Mouse (Mus musculus) fat pad, adult 2 months (tissue): ENCODE measurements around the gene Med16.
A peak's percentile ranks its signal among the peaks of the same experiment; 100 is the strongest.
"Not testable (repeated sequence)": the region's sequence is repeated elsewhere in the genome, so short reads cannot be mapped to it uniquely, and the experiment has no call there.

ENCODE experiments used
- DNase-seq: peaks from one replicate; pipeline ENCODE4 v3.0.0-alpha.2; 2011; ENCODE audit warnings: low read depth, low spot score; ENCODE audit errors: extremely low read depth

Med16 gene

DNA sequence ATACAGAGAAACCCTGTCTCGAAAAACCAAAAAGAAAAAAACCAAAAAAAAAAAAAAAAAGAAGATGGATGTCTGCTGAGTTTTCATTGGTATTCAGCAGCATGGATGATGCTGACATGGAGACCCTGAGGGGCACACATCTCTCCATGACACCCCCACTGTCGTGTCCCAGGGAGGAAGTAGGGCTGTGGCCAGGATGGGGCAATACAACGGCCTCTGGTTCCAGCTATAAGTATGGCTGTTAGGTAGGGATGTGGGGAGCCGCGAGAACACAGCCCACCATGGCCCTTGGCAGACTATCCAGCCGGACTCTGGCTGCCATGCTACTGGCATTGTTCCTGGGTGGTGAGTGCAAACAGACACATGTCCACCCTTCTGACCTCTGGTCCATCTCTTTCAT lies 22.7 kb downstream of the Med16 start, which contains the start of gene Elane:
Gene Elane (plus strand): TSS at position 194 of the 400 bp plus-strand sequence.
- DNase-seq: no peak

DNA sequence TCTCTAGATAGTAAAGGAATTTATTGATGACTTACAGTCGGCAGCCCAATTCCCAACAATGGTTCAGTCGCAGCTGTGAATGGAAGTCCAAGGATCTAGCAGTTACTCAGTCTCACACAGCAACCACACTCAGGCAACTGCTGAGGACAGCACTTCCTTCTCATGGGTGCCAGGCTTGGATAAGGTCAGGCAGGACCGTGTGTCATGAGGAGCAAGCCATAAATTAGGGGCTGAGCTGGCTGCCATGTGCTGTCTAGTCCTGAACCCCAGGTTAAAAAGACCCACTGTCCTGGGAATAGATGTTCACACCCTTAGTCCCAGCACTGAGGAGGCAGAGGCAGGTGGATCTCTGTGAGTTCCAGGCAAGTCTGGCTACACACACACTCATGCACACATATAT lies 23.8 kb downstream of the Med16 start:
- not testable (repeated sequence) for DNase-seq

DNA sequence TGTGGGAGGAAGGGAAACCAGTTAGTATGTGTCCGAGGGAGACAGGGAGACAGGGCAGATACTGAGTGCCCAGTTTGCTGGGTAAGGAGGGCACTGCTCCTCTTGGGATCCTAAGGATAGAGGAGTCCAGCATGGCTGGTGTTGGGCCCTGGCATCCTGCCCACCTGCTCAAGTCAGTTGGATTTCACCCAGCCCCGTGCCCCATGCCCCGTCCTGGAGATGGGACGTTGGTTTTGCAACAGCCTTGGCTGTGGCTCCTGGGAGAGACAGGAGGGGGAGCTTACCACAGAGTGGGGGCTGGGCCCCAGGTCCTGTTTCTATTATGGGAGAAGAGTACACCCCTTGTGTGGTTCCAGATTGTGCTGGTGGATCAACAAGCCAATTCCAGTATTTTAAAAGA lies 24.3 kb downstream of the Med16 start:
- DNase-seq: peak; percentile 7

DNA sequence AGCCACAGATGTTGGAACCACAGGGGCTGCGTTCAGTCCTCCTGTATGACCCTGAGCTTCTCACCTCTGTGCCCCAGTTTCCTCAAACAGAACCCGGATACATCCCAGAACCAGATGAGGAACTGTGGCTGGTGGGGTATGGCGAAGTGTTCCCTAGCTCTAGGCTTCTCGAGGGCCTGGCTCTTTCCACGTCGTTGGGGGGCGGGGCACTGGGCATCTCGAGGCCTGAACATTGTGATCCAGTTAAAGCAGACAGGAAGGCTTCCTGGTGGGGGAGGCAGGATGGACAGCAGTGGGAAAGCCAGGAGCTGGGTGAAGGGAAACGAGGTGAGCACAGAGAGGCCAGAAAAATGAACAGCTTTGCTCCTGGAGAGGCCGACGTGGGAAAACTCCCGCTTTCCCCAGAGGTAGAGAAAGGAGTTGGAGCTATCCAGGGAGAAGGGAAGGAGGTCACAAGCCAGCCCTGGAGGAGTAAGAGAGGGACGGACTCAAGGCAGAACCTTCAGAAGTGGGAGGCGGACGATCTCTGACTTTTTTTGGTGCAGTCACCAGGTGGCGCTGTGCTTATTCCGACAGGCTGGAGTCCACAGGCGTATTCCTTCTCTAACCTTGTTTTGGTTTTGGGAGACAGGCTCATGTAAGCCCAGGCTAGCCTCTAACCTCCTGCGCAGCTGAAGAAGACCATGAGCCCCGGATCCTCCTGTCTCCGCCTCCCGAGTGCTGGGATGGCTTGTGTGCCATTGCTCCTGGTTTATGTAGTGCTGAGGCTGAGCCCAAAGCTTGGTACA lies 25.2 kb downstream of the Med16 start:
- no peak for DNase-seq

DNA sequence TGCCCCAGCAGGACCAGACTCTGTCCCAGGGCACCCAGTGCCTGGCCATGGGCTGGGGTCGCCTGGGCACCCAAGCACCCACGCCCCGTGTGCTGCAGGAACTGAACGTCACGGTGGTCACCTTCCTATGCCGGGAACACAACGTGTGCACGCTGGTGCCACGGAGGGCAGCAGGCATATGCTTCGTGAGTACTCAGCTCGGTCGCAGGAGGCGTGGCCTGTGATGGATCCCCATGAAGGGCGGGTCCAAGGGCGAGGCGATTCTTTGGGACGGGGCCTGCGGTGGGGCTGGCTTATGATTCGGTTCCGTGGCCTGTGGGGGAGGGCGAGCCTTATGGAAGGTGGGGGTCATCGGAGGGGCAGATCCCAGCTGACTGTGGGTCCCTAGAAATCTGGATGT lies 26.7 kb downstream of the Med16 start:
- DNase-seq: no peak

DNA sequence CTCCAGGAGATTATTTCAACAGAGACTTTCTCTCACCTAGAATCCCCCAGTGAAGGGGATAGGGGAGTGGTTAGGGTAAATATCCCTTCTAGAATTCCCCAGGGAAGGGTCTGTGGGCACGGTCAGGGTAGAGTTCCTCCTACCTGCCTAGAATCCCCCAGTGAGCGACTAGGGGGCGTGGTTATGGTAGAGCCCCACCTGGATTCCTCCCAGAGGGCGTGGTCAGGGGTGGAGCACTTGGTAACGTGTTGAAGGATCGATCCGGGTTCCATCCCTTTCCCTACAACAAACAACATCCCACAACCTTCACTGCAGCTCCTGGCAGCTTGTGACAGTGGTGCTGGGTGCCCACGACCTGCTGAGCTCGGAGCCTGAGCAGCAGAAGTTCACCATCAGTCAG lies 28.0 kb downstream of the Med16 start:
- no peak for DNase-seq

DNA sequence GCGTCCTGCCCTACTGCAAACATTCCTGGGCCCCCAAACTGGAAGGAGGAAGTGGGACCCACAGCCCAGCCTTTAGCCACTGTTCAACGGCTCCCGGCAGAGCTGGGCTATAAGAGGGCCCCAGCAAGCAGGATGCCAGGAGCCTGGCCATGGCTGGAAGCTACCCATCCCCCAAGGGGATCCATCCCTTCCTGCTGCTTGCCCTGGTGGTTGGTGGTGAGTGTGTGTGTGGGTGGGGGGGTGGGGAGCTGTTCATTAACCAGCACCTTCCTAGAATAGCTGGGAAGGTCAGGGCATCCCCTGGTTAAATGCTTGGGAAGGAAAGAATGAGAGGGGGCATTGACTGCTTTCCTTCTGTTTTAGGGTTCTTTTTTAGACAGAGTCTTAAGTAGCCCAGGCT lies 29.2 kb downstream of the Med16 start:
- no peak for DNase-seq

DNA sequence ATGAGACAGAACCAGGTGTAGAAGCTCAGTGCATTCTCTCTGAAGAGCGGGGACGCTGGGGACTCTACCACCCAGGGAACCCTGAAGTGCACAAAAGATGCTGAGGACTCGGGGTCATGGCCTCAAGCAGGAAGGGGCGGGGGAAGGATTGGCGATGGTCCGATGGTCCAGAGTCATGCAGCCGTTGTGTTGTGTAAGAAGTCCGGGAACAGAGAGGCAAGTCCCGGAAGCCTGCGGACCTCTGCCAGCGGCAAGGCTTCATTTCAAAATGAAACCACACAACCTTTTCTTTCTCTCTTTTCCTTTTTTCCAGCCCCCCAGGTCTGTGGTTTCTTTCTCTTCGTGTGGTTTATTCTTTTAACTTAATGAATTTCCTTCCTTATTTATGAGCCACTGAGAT lies 31.0 kb downstream of the Med16 start:
- DNase-seq: no peak

DNA sequence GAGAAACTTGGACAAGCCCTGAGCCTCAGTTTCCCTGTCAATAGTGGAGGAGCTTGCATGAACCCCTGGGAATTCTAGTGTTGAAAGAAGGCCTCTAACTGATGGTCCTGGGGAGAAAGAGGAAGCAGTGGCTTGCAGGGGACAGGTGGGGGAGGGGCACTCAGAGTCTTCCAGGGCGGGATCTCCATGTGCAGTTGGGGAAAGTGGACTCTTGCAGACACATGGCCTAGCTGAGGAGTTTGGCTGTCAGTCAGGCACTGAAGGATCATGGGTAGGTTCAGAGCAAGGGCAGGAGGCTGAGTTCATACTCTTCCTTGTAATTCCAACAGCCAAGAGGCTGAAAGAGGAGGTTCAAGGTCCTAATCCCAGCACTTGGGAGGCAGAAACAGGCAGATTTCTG lies 31.5 kb downstream of the Med16 start:
- no peak for DNase-seq

DNA sequence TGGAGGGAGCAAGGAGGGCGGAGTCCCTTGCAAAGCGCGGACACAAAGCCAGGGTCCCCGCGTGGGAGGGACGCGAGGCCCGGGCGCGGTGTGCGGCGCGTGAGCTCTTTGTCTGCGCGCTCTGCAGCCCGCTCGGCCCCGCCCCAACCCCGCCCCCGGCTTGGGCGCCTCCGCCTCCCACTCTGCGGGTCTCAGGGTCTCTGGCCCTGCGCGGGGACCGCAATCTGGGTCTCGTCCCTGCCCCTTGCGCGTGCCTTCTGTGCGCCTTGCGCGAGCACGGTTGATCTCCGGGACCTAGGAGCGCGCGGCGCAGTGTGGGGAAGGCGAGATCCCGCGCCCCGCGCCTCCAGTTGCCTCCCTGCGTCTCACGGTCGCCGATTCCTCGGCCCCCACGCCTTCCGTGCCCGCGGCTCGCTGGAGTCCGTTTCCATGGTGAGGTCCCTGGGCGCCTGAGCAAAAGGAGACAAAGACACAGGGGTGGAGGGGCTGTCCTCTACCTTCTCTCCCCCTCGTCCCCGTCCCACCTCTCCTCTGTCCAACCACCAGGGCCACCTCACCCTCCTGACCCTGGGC lies 34.3 kb downstream of the Med16 start, which contains the start of the genes Prtn3 and Plppr3:
Gene Prtn3 (plus strand): TSS at position 187 of the 573 bp plus-strand sequence.
Gene Plppr3 (minus strand): TSS at position 345 of the 573 bp plus-strand sequence.
- no peak for DNase-seq

DNA sequence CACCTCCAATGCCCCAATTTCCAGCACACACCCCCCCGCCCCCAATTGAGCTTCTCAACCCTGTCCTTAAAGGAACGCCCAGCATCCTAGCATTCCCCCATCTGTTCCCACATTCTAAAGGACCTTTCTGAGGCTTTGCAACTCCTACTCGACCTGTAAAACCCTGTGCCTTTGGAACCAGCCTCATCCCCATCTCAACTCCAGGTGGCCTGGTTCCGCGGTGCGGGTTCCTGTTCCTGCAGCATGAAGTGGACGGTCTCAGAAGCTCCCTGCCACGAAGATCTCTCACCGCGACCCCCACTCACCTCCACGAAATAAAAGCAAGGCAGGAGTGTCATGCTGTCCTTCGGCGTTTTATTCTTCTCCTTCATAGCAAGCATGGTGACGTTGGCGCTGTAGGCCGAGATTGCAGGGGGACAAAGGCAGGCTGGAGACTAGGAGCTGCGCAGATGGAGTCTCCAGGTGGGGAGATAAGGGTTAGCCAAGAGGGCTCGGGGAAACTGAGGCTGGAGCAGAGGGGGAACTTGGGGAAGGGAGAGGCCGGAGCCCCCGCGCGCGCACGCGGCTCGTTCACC lies 34.9 kb downstream of the Med16 start:
- DNase-seq: no peak

DNA sequence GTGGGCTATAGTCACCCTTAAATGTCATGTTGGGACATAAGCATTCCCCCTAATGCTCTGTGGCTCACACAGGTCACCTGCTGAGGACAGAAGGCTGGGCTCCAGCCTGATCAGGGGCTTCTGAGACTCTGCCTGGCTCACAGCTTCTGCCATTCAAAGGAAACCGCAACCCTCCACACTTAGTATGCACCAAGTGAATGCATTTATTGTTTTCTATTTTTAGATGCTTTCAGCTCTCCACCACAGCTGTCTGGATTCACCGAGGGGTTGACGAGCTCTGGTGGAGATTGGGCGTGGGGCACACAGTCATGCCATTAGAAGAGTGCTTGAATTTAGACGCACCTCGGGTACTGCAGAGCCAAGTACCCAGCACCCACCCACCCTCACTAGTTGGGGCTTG lies 35.4 kb downstream of the Med16 start:
- no peak for DNase-seq

DNA sequence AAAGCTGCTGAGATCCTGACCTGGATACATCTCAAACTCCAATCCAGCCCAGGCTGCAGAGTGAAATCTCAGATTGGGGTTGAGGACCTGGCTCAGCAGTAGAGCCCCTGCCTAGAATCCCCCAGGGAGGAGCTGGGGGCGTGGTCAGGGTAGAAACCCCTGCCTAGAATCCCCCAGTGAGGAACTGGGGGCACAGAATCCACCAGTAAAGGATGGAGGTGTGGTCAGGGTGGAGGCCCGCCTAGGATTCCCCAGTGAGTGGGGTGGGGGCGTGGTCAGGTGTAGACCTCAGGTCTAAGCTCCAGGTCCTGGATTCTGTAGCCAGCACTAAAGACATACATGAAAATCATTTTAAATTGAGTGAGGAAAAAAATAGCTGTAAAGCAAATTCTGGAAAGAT lies 35.9 kb downstream of the Med16 start:
- DNase-seq: no peak

DNA sequence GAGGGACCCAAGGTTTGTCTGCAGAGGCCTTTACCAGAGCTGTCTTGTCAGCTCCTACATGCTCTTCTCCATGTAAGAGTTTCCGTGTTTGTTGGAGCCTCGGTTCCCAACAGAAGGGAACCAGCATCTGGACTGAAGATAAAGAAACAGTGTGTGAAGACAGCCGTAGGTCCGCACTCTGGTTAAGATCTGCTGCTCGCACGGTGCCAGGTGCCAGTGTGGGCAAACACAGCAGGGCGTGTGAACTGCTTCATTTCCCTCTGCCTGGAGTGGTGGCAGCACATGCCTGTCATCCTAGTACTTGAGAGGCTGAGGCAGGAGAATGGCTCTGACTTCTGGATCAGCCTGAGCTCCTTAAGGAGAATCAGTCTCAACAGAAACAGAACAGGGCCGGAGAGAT lies 36.9 kb downstream of the Med16 start:
- no peak for DNase-seq

DNA sequence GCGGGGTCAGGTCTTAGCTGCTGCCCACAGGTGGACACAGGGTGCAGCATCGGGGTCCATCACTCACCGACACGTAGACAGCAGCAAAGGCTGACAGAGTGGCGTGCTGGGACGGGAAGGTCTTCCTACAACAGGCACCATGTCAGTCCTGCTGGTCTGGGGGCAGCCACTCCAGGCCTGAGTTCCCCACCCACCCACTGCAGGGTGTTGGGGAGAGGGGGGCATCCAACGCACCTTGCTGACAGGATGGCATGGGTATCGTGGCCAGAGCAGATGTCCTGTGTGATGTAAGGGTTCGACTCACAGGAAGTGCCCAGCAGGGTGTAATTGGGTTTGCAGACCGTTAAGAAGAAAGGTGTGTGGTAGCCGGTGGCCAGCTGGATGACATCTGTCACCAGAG lies 42.1 kb downstream of the Med16 start:
- DNase-seq: no peak

DNA sequence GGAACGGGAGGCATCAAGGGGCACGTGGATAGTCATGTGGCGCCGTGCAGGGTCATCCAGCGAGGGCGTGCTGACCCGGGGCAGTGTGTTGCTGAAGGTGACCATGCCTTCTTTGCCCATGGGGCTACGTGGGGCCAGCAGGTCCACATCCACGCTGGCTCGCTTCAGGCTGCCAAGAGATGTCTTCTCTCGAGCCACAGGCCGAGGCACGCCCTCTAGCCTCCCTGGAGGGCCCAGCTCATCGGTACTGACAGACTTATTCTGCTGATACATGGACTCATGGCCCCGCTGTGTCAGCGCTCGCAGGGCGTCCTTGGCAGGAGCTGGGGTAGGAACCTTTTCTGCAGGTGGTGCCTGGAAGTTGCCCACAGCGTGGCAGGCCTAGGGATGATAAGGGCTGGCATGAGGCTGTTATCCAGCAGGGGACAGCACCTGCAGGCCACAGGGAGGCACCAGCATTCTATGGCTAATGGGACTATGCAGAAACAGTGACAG lies 42.9 kb downstream of the Med16 start:
- no peak for DNase-seq

DNA sequence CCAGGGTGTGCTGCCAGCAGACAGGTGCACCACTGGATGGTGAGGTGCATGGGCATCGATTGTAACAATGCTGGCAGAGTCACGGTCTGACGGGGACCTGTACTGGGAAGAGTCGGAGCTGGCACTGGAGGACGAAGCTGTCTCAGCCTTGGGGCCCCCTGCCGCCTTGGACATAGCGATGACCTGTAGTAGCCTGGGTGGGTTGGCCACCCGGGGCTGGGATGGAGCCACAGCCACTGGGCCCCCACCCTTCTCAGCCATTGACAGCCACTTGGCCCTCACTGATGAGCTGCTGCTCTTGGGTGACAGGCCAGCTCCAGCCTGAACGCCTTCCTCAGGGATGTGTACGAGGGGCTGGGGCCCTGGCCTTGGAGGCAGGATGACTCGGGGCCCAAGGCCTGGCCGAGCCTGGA lies 43.5 kb downstream of the Med16 start:
- no peak for DNase-seq

DNA sequence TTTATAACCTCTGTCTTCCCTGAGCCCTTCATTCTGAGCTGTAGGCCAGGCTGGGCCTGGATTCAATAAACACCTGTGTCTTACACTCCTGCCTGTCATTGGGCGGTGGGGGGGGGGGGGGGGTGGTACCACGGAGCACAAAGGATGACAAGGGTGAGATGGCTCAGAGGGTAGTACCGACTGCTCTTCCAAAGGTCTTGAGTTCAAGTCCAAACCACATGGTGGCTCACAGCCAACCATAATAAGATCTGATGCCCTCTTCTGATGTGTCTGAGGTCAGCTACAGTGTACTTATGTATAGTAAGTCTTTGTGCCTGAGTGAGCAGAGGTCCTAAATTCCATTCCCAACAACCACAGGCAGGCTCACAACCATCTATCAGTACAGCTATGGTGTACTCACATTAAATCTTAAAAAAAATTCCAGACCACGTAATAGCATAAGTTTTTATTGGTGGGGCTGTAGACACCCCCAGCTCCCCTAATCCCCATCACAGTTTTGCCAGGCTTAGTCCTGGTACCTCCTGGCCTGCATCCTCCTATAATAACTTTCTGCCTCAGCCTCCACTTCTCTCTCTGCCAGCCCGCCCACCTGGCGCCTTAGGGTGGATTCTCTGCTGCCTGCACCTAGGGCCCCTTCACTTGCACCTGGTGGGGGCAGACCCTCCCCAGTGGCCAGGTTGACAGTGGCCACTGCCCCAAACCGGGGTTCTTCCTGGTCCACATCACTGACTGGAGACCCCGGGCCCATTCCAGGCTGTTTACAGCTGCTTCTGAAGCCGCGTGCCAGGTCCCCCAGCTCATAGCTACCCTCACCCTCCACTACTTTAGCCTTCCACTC lies 44.2 kb downstream of the Med16 start:
- no peak for DNase-seq

DNA sequence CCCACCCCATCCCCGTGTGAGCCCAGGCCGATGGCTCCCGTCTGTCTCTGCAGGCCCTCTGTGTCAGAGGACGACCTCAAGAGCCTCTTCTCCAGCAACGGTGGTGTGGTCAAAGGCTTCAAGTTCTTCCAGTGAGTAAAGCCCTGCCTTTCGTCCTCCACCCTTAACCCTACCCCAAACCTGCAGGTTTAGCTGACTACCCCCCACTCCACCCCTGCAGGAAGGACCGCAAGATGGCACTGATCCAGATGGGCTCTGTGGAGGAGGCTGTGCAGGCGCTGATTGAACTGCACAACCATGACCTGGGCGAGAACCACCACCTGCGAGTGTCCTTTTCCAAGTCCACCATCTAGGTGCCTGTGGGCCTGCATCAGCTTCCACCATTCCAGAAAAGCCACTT lies 45.8 kb downstream of the Med16 start:
- no peak for DNase-seq

DNA sequence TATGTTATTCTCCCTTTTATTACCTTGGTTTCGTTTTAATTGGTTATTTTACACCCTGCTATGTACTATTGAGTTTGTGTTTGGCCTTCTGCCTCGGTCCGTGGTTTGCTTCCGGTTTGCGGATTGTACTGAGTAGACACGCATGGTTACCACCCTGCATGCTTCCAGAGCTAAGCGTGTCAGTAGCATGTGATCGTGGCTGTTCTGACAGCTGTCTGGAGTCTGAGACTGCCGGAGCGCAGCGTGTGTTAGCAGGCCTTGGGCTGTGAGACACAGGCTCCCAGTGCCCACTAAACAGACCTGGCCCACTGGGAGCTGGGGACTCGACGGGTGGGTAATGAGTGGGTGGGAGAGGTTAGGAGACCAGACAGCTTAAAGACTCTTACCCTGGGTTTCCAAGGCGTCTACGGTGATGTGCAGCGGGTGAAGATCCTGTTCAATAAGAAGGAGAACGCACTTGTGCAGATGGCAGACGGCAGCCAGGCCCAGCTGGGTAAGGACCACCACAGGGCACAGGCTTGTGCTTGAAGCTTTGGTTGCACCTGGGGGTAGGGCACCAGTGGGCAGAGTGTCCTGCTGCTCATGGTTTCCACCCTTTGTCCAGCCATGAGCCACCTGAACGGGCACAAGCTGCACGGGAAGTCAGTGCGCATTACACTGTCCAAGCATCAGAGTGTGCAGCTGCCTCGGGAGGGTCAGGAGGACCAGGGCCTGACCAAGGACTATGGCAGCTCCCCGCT lies 46.5 kb downstream of the Med16 start:
- no peak for DNase-seq
